Mouse (Mus musculus) heart, postnatal 4 days (tissue): ENCODE results near the gene Dnaaf5. TPM values are rescaled to one million over a fixed set of nuclear protein-coding genes. Genes with fewer than 3 reads are reported as not detected.

Source experiments
- DNase-seq: peaks from one replicate; pipeline ENCODE4 v3.0.0; 2021
- total RNA-seq, 2 experiments: library from RNA; stranded (reverse); gene quantifications; 2 replicates each; pipeline ENCODE4 v1.2.3; 2021

Dnaaf5 gene
- total RNA-seq, result 10 to 100 TPM; 19.1 to 19.5 TPM

- peak; percentile 97 for DNase-seq
These were observed at the start of gene Dnaaf5, which contains the start of gene Prkar1b for GRCm38 (mm10) chr5:139149681-139150602. TSS of gene Dnaaf5 (plus strand) at chr5:139150223. TSS of gene Prkar1b (minus strand) at chr5:139150001.

GRCm38 (mm10) chr5:139101783-139102182 is 48.2 kb upstream of the Dnaaf5 start:
- no peak for DNase-seq

- peak; percentile 27 for DNase-seq
These were observed 42.2 kb upstream of the Dnaaf5 start for GRCm38 (mm10) chr5:139107815-139108214.

- DNase-seq, result no peak
These were observed 39.7 kb upstream of the Dnaaf5 start for GRCm38 (mm10) chr5:139110140-139110855.

- no peak for DNase-seq
These were observed 38.0 kb upstream of the Dnaaf5 start for GRCm38 (mm10) chr5:139111991-139112390.

GRCm38 (mm10) chr5:139112418-139112817 is 37.6 kb upstream of the Dnaaf5 start:
- no peak for DNase-seq

GRCm38 (mm10) chr5:139114876-139115275 is 35.1 kb upstream of the Dnaaf5 start:
- DNase-seq, result no peak

- no peak for DNase-seq
These were observed 34.5 kb upstream of the Dnaaf5 start for GRCm38 (mm10) chr5:139115507-139115906.

- peak; percentile 36 for DNase-seq
These were observed 31.7 kb upstream of the Dnaaf5 start for GRCm38 (mm10) chr5:139118139-139118960.

- DNase-seq, result no peak
These were observed 31.1 kb upstream of the Dnaaf5 start for GRCm38 (mm10) chr5:139118961-139119276.

- DNase-seq, result no peak
These were observed 24.3 kb upstream of the Dnaaf5 start for GRCm38 (mm10) chr5:139125717-139126116.

GRCm38 (mm10) chr5:139128476-139129065 is 21.5 kb upstream of the Dnaaf5 start:
- no peak for DNase-seq

- DNase-seq, result no peak
These were observed 20.9 kb upstream of the Dnaaf5 start for GRCm38 (mm10) chr5:139129078-139129477.

GRCm38 (mm10) chr5:139129572-139130151 is 20.4 kb upstream of the Dnaaf5 start:
- DNase-seq, result no peak

GRCm38 (mm10) chr5:139130351-139130750 is 19.7 kb upstream of the Dnaaf5 start:
- no peak for DNase-seq

- DNase-seq, result no peak
These were observed 15.5 kb upstream of the Dnaaf5 start for GRCm38 (mm10) chr5:139134501-139134900.

GRCm38 (mm10) chr5:139136341-139136740 is 13.7 kb upstream of the Dnaaf5 start:
- DNase-seq, result no peak

GRCm38 (mm10) chr5:139137176-139137575 is 12.8 kb upstream of the Dnaaf5 start:
- DNase-seq, result no peak

GRCm38 (mm10) chr5:139138261-139138925 is 11.6 kb upstream of the Dnaaf5 start:
- peak; percentile 43 for DNase-seq

GRCm38 (mm10) chr5:139138926-139139472 is 11.0 kb upstream of the Dnaaf5 start:
- no peak for DNase-seq

- no peak for DNase-seq
These were observed 9.4 kb upstream of the Dnaaf5 start for GRCm38 (mm10) chr5:139140589-139140988.
